Mouse (Mus musculus) CH12.LX (cell line): ENCODE data around the gene Best1. TPM values are rescaled to one million over a fixed set of nuclear protein-coding genes. Genes with fewer than 3 reads are reported as not detected.

Source experiments
- DNase-seq: peaks from one replicate; pipeline ENCODE4 v3.0.0-alpha.2; 2013; ENCODE audit errors: extremely low read depth
- H3K27ac ChIP-seq: 2 replicates; pipeline ENCODE4 v1.5.1; 2012; ENCODE audit warnings: low read depth, mild to moderate bottlenecking, control low read depth, moderate library complexity; ENCODE audit not compliant: insufficient read depth
- H3K27me3 ChIP-seq: replicated peaks from 2 replicates; pipeline ENCODE3; 2012; ENCODE audit warnings: inconsistent platforms
- H3K36me3 ChIP-seq, 2 experiments: replicated peaks in 1 of 2; 2 replicates each; pipeline versions ENCODE3 to v1.6.1; 2012; ENCODE audit warnings: inconsistent platforms in 1 of 2, low read length in 1 of 2, mild to moderate bottlenecking in 1 of 2, mixed read lengths in 1 of 2, moderate library complexity in 1 of 2; ENCODE audit not compliant: control insufficient read depth in 1 of 2, insufficient read depth in 1 of 2
- H3K4me1 ChIP-seq, 2 experiments: 2 replicates each; pipeline ENCODE4 v1.6.1; 2012; ENCODE audit warnings: inconsistent platforms in 1 of 2, moderate library complexity in 1 of 2; ENCODE audit not compliant: insufficient read depth in 2 of 2, control insufficient read depth in 1 of 2
- H3K4me2 ChIP-seq: 2 replicates; pipeline ENCODE4 v1.6.1; 2012; ENCODE audit warnings: low read depth, mild to moderate bottlenecking, control low read depth; ENCODE audit not compliant: poor library complexity, insufficient read depth, severe bottlenecking
- H3K4me3 ChIP-seq, 3 experiments: fragments of 150-350 bp in 1 of 3; sonication (generic) in 1 of 3; replicated peaks in 1 of 3; 2 replicates each; pipeline versions ENCODE3 to v1.5.1; 2011 to 2012; ENCODE audit warnings: low read depth in 2 of 3, low read length in 2 of 3, mild to moderate bottlenecking in 2 of 3, moderate library complexity in 2 of 3, control low read depth in 1 of 3, improper control_type of control experiment in 1 of 3, inconsistent platforms in 1 of 3, mixed read lengths in 1 of 3; ENCODE audit not compliant: poor library complexity in 1 of 3
- H3K79me2 ChIP-seq: replicated peaks from 2 replicates; pipeline ENCODE4 v1.6.1; 2012; ENCODE audit warnings: mild to moderate bottlenecking, moderate library complexity; ENCODE audit not compliant: control insufficient read depth, poor library complexity, insufficient read depth, severe bottlenecking; ENCODE audit errors: extremely low read depth
- H3K9ac ChIP-seq: 2 replicates; pipeline ENCODE4 v1.6.1; 2012; ENCODE audit warnings: low read depth, mild to moderate bottlenecking, control low read depth, moderate library complexity; ENCODE audit not compliant: insufficient read depth
- H3K9me3 ChIP-seq: replicated peaks from 2 replicates; pipeline ENCODE3; 2012; ENCODE audit warnings: low read length, inconsistent platforms, mixed read lengths
- CHD2 ChIP-seq: IDR thresholded peaks from 2 replicates; pipeline ENCODE4 v1.6.1; 2011; ENCODE audit warnings: low read length, improper control_type of control experiment
- CTCF ChIP-seq, 2 experiments: IDR thresholded peaks in 1 of 2; conservative IDR thresholded peaks in 1 of 2; 2 replicates each; pipeline ENCODE4 v1.5.1; 2011 to 2012; ENCODE audit warnings: low read depth in 2 of 2, low read length in 2 of 2, improper control_type of control experiment in 1 of 2, inconsistent platforms in 1 of 2, mild to moderate bottlenecking in 1 of 2, moderate library complexity in 1 of 2
- E2F4 ChIP-seq: IDR thresholded peaks from 2 replicates; pipeline ENCODE4 v1.6.1; 2011; ENCODE audit warnings: low read depth, low read length, improper control_type of control experiment; ENCODE audit not compliant: insufficient replicate concordance
- EP300 ChIP-seq: IDR thresholded peaks from 2 replicates; pipeline ENCODE4 v1.6.1; 2011; ENCODE audit warnings: low read length, improper control_type of control experiment
- ETS1 ChIP-seq: conservative IDR thresholded peaks from 2 replicates; pipeline ENCODE4 v1.6.1; 2012; ENCODE audit warnings: low read depth, mild to moderate bottlenecking, inconsistent platforms, low read length, improper control_type of control experiment, moderate library complexity
- JUN ChIP-seq: IDR thresholded peaks from 2 replicates; pipeline ENCODE4 v1.6.1; 2011; ENCODE audit warnings: low read depth, mild to moderate bottlenecking, low read length, improper control_type of control experiment, moderate library complexity; ENCODE audit not compliant: insufficient read depth
- JUND ChIP-seq: conservative IDR thresholded peaks from 2 replicates; pipeline ENCODE4 v1.6.1; 2011; ENCODE audit warnings: low read depth, low read length, improper control_type of control experiment
- MAFK ChIP-seq: IDR thresholded peaks from 2 replicates; pipeline ENCODE4 v1.6.1; 2011; ENCODE audit warnings: low read length, improper control_type of control experiment; ENCODE audit not compliant: insufficient replicate concordance
- MAX ChIP-seq: IDR thresholded peaks from 2 replicates; pipeline ENCODE4 v1.6.1; 2011; ENCODE audit warnings: low read length, improper control_type of control experiment
- MAZ ChIP-seq: IDR thresholded peaks from 2 replicates; pipeline ENCODE4 v1.6.1; 2012; ENCODE audit warnings: low read depth, mild to moderate bottlenecking, inconsistent platforms, low read length, improper control_type of control experiment, moderate library complexity
- MEF2A ChIP-seq: IDR thresholded peaks from 2 replicates; pipeline ENCODE4 v1.6.1; 2014; ENCODE audit warnings: low read depth, mild to moderate bottlenecking, inconsistent platforms, low read length, improper control_type of control experiment, borderline replicate concordance
- MXI1 ChIP-seq: IDR thresholded peaks from 2 replicates; pipeline ENCODE4 v1.6.1; 2011; ENCODE audit warnings: mild to moderate bottlenecking, low read depth, low read length, improper control_type of control experiment
- MYC ChIP-seq: IDR thresholded peaks from 2 replicates; pipeline ENCODE4 v1.6.1; 2011; ENCODE audit warnings: low read depth, mild to moderate bottlenecking, improper control_type of control experiment, low read length
- NELFE ChIP-seq: IDR thresholded peaks from 2 replicates; pipeline ENCODE4 v1.6.1; 2011; ENCODE audit warnings: low read depth, low read length, improper control_type of control experiment
- PAX5 ChIP-seq: IDR thresholded peaks from 2 replicates; pipeline ENCODE4 v1.6.1; 2012; ENCODE audit warnings: low read length, inconsistent platforms, mixed read lengths
- RAD21 ChIP-seq: IDR thresholded peaks from 2 replicates; pipeline ENCODE4 v1.6.1; 2011; ENCODE audit warnings: low read depth, mild to moderate bottlenecking, low read length, improper control_type of control experiment, moderate library complexity
- RCOR1 ChIP-seq: conservative IDR thresholded peaks from 2 replicates; pipeline ENCODE4 v1.6.1; 2012; ENCODE audit warnings: low read depth, mild to moderate bottlenecking, inconsistent platforms, low read length, improper control_type of control experiment
- SIN3A ChIP-seq: IDR thresholded peaks from 2 replicates; pipeline ENCODE4 v1.6.1; 2012; ENCODE audit warnings: low read length, improper control_type of control experiment, inconsistent platforms
- SMC3 ChIP-seq: IDR thresholded peaks from 2 replicates; pipeline ENCODE4 v1.6.1; 2011; ENCODE audit warnings: low read depth, low read length, improper control_type of control experiment
- USF1 ChIP-seq: IDR thresholded peaks from 2 replicates; pipeline ENCODE4 v1.6.1; 2014; ENCODE audit warnings: low read depth, mild to moderate bottlenecking, inconsistent platforms, low read length, improper control_type of control experiment
- USF2 ChIP-seq: conservative IDR thresholded peaks from 2 replicates; pipeline ENCODE4 v1.6.1; 2011; ENCODE audit warnings: low read depth, low read length, improper control_type of control experiment
- ZC3H11A ChIP-seq: IDR thresholded peaks from 2 replicates; pipeline ENCODE4 v1.6.1; 2012; ENCODE audit warnings: low read depth, mild to moderate bottlenecking, inconsistent platforms, low read length, improper control_type of control experiment
- ZMIZ1 ChIP-seq: IDR thresholded peaks from 2 replicates; pipeline ENCODE4 v1.6.1; 2012; ENCODE audit warnings: low read depth, mild to moderate bottlenecking, inconsistent platforms, low read length, improper control_type of control experiment
- dilution Hi-C: fragments of 300-500 bp; cut with MboI; formaldehyde crosslinking; loops from 2 replicates; pipeline ENCODE4 v1.14.3; 2020; ENCODE audit warnings: low sequenced_read_pairs; ENCODE audit not compliant: extremely low pct_unique_long_range_greater_than_20kb, extremely low pct_ligation_motif_present
- in situ Hi-C: fragments of 300-500 bp; cut with MboI; formaldehyde crosslinking; loops from 3 replicates; pipeline ENCODE4 v1.14.3; 2019; ENCODE audit warnings: low sequenced_read_pairs, low pct_ligation_motif_present, low pct_unique_long_range_greater_than_20kb, mixed read lengths
- polyA plus RNA-seq: library from polyadenylated mRNA; unstranded; fragments of >175 nt; gene quantifications from 2 replicates; pipeline ENCODE4 v1.2.1, GENCODE M21; 2012; ENCODE audit warnings: low read depth; ENCODE audit not compliant: insufficient read length
- total RNA-seq, 2 experiments: library from RNA; depleted of rRNA; stranded (reverse); fragments of 300-350 nt in 1 of 2; fragments of >200 nt in 1 of 2; gene quantifications; 2 replicates each; pipeline ENCODE4 v1.2.3; 2012 to 2014

Best1 gene
- total and polyA plus RNA-seq, 3 experiments = 0.13 TPM; not detected in 2

DNA sequence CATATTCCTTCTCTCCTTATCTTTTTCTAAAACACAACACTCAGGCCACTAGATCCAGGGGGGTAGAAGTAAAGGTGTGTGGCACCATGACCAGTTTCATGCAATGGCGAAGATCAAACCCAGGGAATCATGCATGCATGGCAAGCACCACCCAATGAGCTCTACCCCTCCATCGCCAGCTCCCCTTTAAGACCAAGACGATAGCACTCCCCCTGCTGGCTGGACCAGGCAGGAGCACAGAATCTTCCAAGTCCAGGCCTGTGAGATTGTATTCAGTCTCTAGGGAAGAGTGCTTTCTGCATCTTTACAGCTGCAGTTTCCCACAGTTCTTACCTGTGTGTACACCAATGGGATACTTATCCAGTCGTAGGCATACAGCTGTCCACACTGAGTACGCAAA is 10.1 kb downstream of the Best1 start:
- Histone ChIP-seq H3K4me1 (peaks cover 10 to 45% of the 10 kb centered on the region in 2 experiments), H3K27me3 (no peaks in the 10 kb centered on the region), H3K9me3 (no peaks in the 10 kb centered on the region), H3K36me3 (peaks cover 0 to 5% of the 10 kb centered on the region in 2 experiments), H3K9ac (no peak overlapping the region), H3K27ac (no peak overlapping the region), H3K79me2 (no peaks in the 10 kb centered on the region), H3K4me3 (no peak overlapping the region), H3K4me2 (peak overlapping the region; percentile 50; the same call in 1 of the 2 replicates)
- DNase-seq = peak; percentile 80
- peak; percentile 44 for TF ChIP-seq ZC3H11A
- no peak for TF ChIP-seq USF2
- no peak for TF ChIP-seq CHD2
- peak; percentile 69 for TF ChIP-seq RAD21
- 0 out of 2 replicates have a peak, but pooled peaks have one; percentile 24 for TF ChIP-seq MXI1
- TF ChIP-seq MEF2A = no peak
- peak; percentile 85 to 94 for TF ChIP-seq CTCF (conservative IDR thresholded peaks at IDR 0.05 in 1 of 2, IDR thresholded peaks at IDR 0.05 in 1 of 2; ENCODE audit: low read depth in 2 of 2, low read length in 2 of 2)
- no peak for TF ChIP-seq SIN3A
- no peak for TF ChIP-seq MAFK
- no peak for TF ChIP-seq PAX5
- TF ChIP-seq USF1 = no peak
- no peak for TF ChIP-seq JUN
- peak; percentile 31; the same call in 1 of the 2 replicates for TF ChIP-seq NELFE
- peak; percentile 77; the same call in 1 of the 2 replicates for TF ChIP-seq MAZ
- no peak for TF ChIP-seq MYC
- no peak for TF ChIP-seq ZMIZ1
- TF ChIP-seq E2F4 = no peak
- TF ChIP-seq SMC3 = peak; percentile 97
- TF ChIP-seq EP300 = no peak
- TF ChIP-seq RCOR1 = no peak
- TF ChIP-seq JUND = no peak
- TF ChIP-seq MAX = no peak
- TF ChIP-seq ETS1 = no peak
- in situ Hi-C loops (loop anchor here (5.0 kb wide), 1 partner anchor 41 kb away; no protein-coding TSS in a partner anchor), dilution Hi-C loops (no loop called here)
